Mouse (Mus musculus): ENCODE measurements around the gene Dnajc6. TPM values are rescaled to one million over a fixed set of nuclear protein-coding genes. Genes with fewer than 3 reads are reported as not detected.
A peak's percentile ranks its signal among the peaks of the same experiment; 100 is the strongest.

The Dnajc6 gene
- total RNA-seq, 2 experiments from 2014 or later = 176 to 180 TPM

GRCm38 (mm10) chr4:101562836-101563235 is 66.4 kb downstream of the Dnajc6 start:
- no peak for DNase-seq
- intact Hi-C loops (cut with DNase I) = no loop called here

GRCm38 (mm10) chr4:101563607-101564006 is 67.2 kb downstream of the Dnajc6 start:
- intact Hi-C loops (cut with DNase I) = no loop called here
- no peak for DNase-seq

- no peak for DNase-seq
- intact Hi-C loops (cut with DNase I) = no loop called here
These were observed 68.4 kb downstream of the Dnajc6 start for GRCm38 (mm10) chr4:101564746-101565417.

GRCm38 (mm10) chr4:101569076-101569475 is 72.6 kb downstream of the Dnajc6 start:
- intact Hi-C loops (cut with DNase I) = no loop called here
- DNase-seq = no peak

- no peak for DNase-seq
- intact Hi-C loops (cut with DNase I) = no loop called here
These were observed 75.7 kb downstream of the Dnajc6 start for GRCm38 (mm10) chr4:101572142-101572541.

- intact Hi-C loops (cut with DNase I) = no loop called here
- no peak for DNase-seq
These were observed 78.9 kb downstream of the Dnajc6 start for GRCm38 (mm10) chr4:101575307-101575706.

- no peak for DNase-seq
- intact Hi-C loops (cut with DNase I) = no loop called here
These were observed 82.3 kb downstream of the Dnajc6 start for GRCm38 (mm10) chr4:101578720-101579119.

- intact Hi-C loops (cut with DNase I) = no loop called here
- DNase-seq = no peak
These were observed 83.1 kb downstream of the Dnajc6 start for GRCm38 (mm10) chr4:101579517-101579916.

GRCm38 (mm10) chr4:101581156-101581555 is 84.7 kb downstream of the Dnajc6 start:
- intact Hi-C loops (cut with DNase I) = no loop called here
- DNase-seq = no peak

GRCm38 (mm10) chr4:101582882-101583281 is 86.4 kb downstream of the Dnajc6 start:
- DNase-seq = no peak
- intact Hi-C loops (cut with DNase I) = no loop called here

- DNase-seq = peak; percentile 27
- intact Hi-C loops (cut with DNase I) = no loop called here
These were observed 88.3 kb downstream of the Dnajc6 start for GRCm38 (mm10) chr4:101584524-101585454.

- no peak for DNase-seq
- intact Hi-C loops (cut with DNase I) = no loop called here
These were observed 89.2 kb downstream of the Dnajc6 start for GRCm38 (mm10) chr4:101585455-101586184.

- no peak for DNase-seq
- intact Hi-C loops (cut with DNase I) = no loop called here
These were observed 92.5 kb downstream of the Dnajc6 start for GRCm38 (mm10) chr4:101588932-101589331.

GRCm38 (mm10) chr4:101589771-101590170 is 93.3 kb downstream of the Dnajc6 start:
- intact Hi-C loops (cut with DNase I) = no loop called here
- no peak for DNase-seq

- intact Hi-C loops (cut with DNase I) = no loop called here
- DNase-seq = no peak
These were observed 95.0 kb downstream of the Dnajc6 start for GRCm38 (mm10) chr4:101591400-101591799.

- no peak for DNase-seq
- intact Hi-C loops (cut with DNase I) = no loop called here
These were observed 96.0 kb downstream of the Dnajc6 start for GRCm38 (mm10) chr4:101592466-101592865.

GRCm38 (mm10) chr4:101601758-101602157 is 105.3 kb downstream of the Dnajc6 start:
- intact Hi-C loops (cut with DNase I) = no loop called here

GRCm38 (mm10) chr4:101603635-101604034 is 107.2 kb downstream of the Dnajc6 start:
- no peak for DNase-seq
- intact Hi-C loops (cut with DNase I) = no loop called here

More at GRCm38 (mm10) chr4:101601758-101602157, 105.3 kb downstream of the Dnajc6 start:
- peak; percentile 24 for DNase-seq

- intact Hi-C loops (cut with DNase I) = loop anchor here (10.0 kb wide), 1 partner anchor 102 kb away; no protein-coding TSS in a partner anchor
- DNase-seq = no peak
These were observed 120.1 kb downstream of the Dnajc6 start for GRCm38 (mm10) chr4:101616520-101616919.

GRCm38 (mm10) chr4:101617742-101618141 is 121.3 kb downstream of the Dnajc6 start:
- no peak for DNase-seq
- intact Hi-C loops (cut with DNase I) = loop anchor here (10.0 kb wide), 1 partner anchor 103 kb away; no protein-coding TSS in a partner anchor

GRCm38 (mm10) chr4:101620206-101620605 is 123.8 kb downstream of the Dnajc6 start:
- intact Hi-C loops (cut with DNase I) = no loop called here
- DNase-seq = no peak
